Mouse (Mus musculus) ES-E14 (cell line): ENCODE data around the gene Myo3b.

Experiments used
- MAFK ChIP-seq: IDR thresholded peaks from 2 replicates; pipeline ENCODE4 v1.6.1; 2014; ENCODE audit warnings: mild to moderate bottlenecking, low read depth, low read length, inconsistent platforms; ENCODE audit not compliant: insufficient read depth
- ZC3H11A ChIP-seq: IDR thresholded peaks from 2 replicates; pipeline ENCODE4 v1.6.1; 2012; ENCODE audit warnings: low read depth, mild to moderate bottlenecking, inconsistent platforms, low read length, borderline replicate concordance

GRCm38 (mm10) chr2:70407729-70408128 lies 368.8 kb downstream of the Myo3b start:
- TF ChIP-seq ZC3H11A (no peak), MAFK (peak; percentile 66)
